Comparison of ENCODE assay signal across 8 mouse cellular contexts in the genomic region with DNA sequence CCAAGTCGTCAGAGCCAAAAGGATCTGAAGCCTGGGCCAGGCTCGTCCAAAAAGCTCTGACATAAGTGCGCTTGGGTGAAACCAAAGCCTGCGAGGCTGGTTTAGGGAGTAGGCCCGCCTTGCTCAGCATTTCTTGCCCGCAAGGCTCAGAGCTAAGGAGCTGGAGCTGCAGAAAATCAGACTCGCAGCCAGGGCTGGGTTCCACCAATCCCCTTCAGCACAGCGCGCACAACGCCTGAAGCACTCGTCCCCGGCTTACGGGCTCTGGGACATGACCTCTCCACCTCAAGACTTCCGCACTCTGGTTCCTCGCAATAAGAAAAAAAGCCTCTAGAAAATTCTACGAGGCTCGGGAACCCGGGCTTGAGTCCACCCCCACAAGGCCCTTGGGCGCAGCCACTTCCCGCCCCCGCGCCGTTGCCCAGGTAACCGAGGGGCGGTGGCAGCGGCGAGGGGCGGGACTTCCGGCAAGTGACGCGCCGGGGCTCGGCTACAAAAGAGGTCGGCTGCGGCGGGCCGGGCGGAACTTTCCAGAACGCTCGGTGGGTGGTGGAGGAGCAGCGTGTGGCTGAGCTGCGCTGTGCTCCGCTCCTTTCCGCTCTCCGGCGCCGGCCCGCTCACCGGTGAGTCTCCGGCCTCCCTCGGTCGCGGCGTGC. TPM values are rescaled to one million over a fixed set of nuclear protein-coding genes. Genes with fewer than 3 reads are reported as not detected.
DNase-seq lines count a peak whose midpoint lies in the region; ATAC-seq lines count a peak whose summit lies in the region.

Dnaja1 (plus strand) TSS at position 140 of the 656 bp plus-strand sequence.

- peak; percentile 98 to 99 for DNase-seq in adrenal gland, adult (ENCODE audit: inconsistent age in 2 of 2, low spot score in 1 of 2)
- peak; percentile 95 for DNase-seq in embryo, embryonic 10.5 days (ENCODE audit: low spot score)
- peak; percentile 98 for DNase-seq in gastrocnemius, postnatal 14 days
- peak; percentile 96 to 99 for DNase-seq in left cerebral cortex, postnatal 10 days (ENCODE audit: extremely low spot score in 1 of 2, low spot score in 2 of 2)
- DNase-seq in right cerebral cortex, postnatal 25 days: peak; percentile 97
- DNase-seq in urinary bladder, postnatal 4 days (ENCODE audit: low spot score in 2 of 2): peak; percentile 97 to 99

- ATAC-seq in inflammation-experienced regulatory T-cells, adult 6 months: peak; percentile 73
- peak; percentile 77 for ATAC-seq in megakaryocyte-erythroid progenitor cell, adult 5-6 weeks (replicated peaks; ENCODE audit: low FRiP score, low TSS enrichment, poor library complexity, severe bottlenecking)

- intact Hi-C loops in gastrocnemius, postnatal 14 days (cut with DNase I; ENCODE audit: low total_unique reads): no loop called here
- intact Hi-C loops in left cerebral cortex, postnatal 10 days (cut with DNase I): no loop called here

RNA-seq across cellular contexts. Expression of gene Dnaja1, which starts in this region (rescaled TPM):
- total RNA-seq in gastrocnemius, postnatal 14 days (2021): 10 to 100 TPM; 43.2 to 59.6 TPM
- polyA plus RNA-seq in inflammation-experienced regulatory T-cells, adult 6 months (2017; shearing (Covaris generic)): 100 to 1,000 TPM; 482 to 526 (median 512) TPM
- total RNA-seq in left cerebral cortex, postnatal 10 days (2021): 100 to 1,000 TPM; 341 to 351 TPM
- total RNA-seq in megakaryocyte-erythroid progenitor cell, adult 5-6 weeks (2014; fragmentation: Nextera tagmentation): 141 and 157 TPM in 2 replicates
- 570 and 579 TPM in 2 replicates for total RNA-seq in megakaryocyte-erythroid progenitor cell, adult 5-6 weeks (2017)

Comparison
In these comparisons a context has a peak if more than half of its experiments do, and no peak if none do; other contexts are left out.
1. Peak in every context shown above with its lines: DNase-seq and ATAC-seq.